Mouse (Mus musculus): ENCODE results near the gene Col16a1.
A peak's percentile ranks its signal among the peaks of the same experiment; 100 is the strongest.

The Col16a1 gene

GRCm38 (mm10) chr4:130047331-130048202, at the start of gene Col16a1:
Gene Col16a1, plus strand, starts transcription at chr4:130047840.
- DNase-seq (ENCODE audit: low read depth): peak; percentile 99

GRCm38 (mm10) chr4:129998124-129998523, 49.5 kb upstream of the Col16a1 start:
- DNase-seq (ENCODE audit: low read depth): no peak

- no peak for DNase-seq (ENCODE audit: low read depth)
Measured at GRCm38 (mm10) chr4:130001710-130002109, 45.9 kb upstream of the Col16a1 start.

GRCm38 (mm10) chr4:130002157-130002556, 45.5 kb upstream of the Col16a1 start:
- no peak for DNase-seq (ENCODE audit: low read depth)

- peak; percentile 51 for DNase-seq (ENCODE audit: low read depth)
Measured at GRCm38 (mm10) chr4:130005593-130005992, 42.0 kb upstream of the Col16a1 start.

GRCm38 (mm10) chr4:130006533-130006932, 41.1 kb upstream of the Col16a1 start:
- DNase-seq (ENCODE audit: low read depth): no peak

GRCm38 (mm10) chr4:130009043-130009442, 38.6 kb upstream of the Col16a1 start:
- no peak for DNase-seq (ENCODE audit: low read depth)

GRCm38 (mm10) chr4:130010723-130011122, 36.9 kb upstream of the Col16a1 start:
- no peak for DNase-seq (ENCODE audit: low read depth)

- DNase-seq (ENCODE audit: low read depth): no peak
Measured at GRCm38 (mm10) chr4:130012234-130012633, 35.4 kb upstream of the Col16a1 start.

GRCm38 (mm10) chr4:130013111-130013510, 34.5 kb upstream of the Col16a1 start:
- no peak for DNase-seq (ENCODE audit: low read depth)

GRCm38 (mm10) chr4:130016010-130016409, 31.6 kb upstream of the Col16a1 start:
- DNase-seq (ENCODE audit: low read depth): no peak

- DNase-seq (ENCODE audit: low read depth): no peak
Measured at GRCm38 (mm10) chr4:130017036-130017674, 30.5 kb upstream of the Col16a1 start.

- peak; percentile 45 for DNase-seq (ENCODE audit: low read depth)
Measured at GRCm38 (mm10) chr4:130022952-130023351, 24.7 kb upstream of the Col16a1 start.

GRCm38 (mm10) chr4:130023511-130024231, 24.0 kb upstream of the Col16a1 start:
- peak; percentile 58 for DNase-seq (ENCODE audit: low read depth)

GRCm38 (mm10) chr4:130025544-130025943, 22.1 kb upstream of the Col16a1 start:
- peak; percentile 74 for DNase-seq (ENCODE audit: low read depth)

GRCm38 (mm10) chr4:130031146-130031545, 16.5 kb upstream of the Col16a1 start:
- peak; percentile 38 for DNase-seq (ENCODE audit: low read depth)

GRCm38 (mm10) chr4:130033496-130033895, 14.1 kb upstream of the Col16a1 start:
- DNase-seq (ENCODE audit: low read depth): no peak

GRCm38 (mm10) chr4:130036112-130036511, 11.5 kb upstream of the Col16a1 start:
- DNase-seq (ENCODE audit: low read depth): peak; percentile 75

- peak; percentile 98 for DNase-seq (ENCODE audit: low read depth)
Measured at GRCm38 (mm10) chr4:130036573-130037401, 10.9 kb upstream of the Col16a1 start.

GRCm38 (mm10) chr4:130039351-130039750, 8.3 kb upstream of the Col16a1 start:
- DNase-seq (ENCODE audit: low read depth): peak; percentile 66

GRCm38 (mm10) chr4:130041076-130041475, 6.6 kb upstream of the Col16a1 start:
- DNase-seq (ENCODE audit: low read depth): no peak

- peak; percentile 81 for DNase-seq (ENCODE audit: low read depth)
Measured at GRCm38 (mm10) chr4:130044211-130044610, 3.4 kb upstream of the Col16a1 start.
